Mouse (Mus musculus): ENCODE data around the gene Chd4. TPM values are rescaled to one million over a fixed set of nuclear protein-coding genes. Genes with fewer than 3 reads are reported as not detected.
"Not testable (repeated sequence)": the region's sequence is repeated elsewhere in the genome, so short reads cannot be mapped to it uniquely, and the experiment has no call there.

Chd4 gene
- polyA plus RNA-seq, 1 experiment from 2014 or later, result 53.5 TPM

DNA sequence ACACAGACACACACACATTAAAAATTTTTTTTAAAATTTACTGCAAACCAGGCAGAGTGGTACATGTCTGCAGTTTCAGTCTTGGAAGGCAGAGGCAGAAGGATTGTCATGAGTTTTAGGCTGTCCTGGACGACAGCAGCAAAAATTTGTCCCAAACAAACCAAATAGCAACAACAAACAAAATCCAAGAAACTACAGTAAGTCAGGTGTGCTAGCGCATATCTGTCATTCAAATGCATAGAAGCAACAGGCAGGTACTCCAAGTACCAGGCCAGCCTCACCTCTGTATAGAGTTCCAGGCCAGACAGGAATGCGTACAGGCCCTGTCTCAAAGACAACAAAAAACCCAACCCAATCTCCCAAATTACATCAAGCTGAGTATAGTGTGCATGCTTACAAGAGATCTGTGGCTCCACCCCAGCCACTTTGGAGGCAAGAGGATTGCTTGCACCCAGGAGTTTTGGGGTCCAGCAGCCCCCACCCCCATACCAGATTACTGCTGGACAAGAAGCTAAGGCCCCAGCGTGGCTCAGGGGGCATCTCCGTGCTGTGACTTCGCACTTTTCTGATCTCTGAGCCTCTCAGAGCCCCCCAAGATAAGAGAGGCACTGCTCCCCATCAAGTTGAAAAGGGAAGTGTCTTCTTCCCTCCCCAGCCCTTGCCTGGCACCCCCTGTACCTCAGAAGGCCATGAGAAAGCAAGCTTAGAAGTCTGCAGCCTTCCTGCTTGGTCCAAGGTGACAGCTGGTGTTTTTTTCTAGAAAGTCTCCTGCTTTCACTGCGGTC is 64.2 kb downstream of the Chd4 start:
- no peak for ATAC-seq
- 74% methylated on average over 7 of the region's 7 CpGs for WGBS
- Histone ChIP-seq H3K9me3 (ENCODE audit: low read length) (no peaks in the 10 kb centered on the region), H3K4me2 (replicated peaks; ENCODE audit: low read depth, low read length) (no peak overlapping the region), H3K9ac (replicated peaks; ENCODE audit: low read depth) (no peak overlapping the region), H3K27me3 (replicated peaks; ENCODE audit: insufficient read depth, low read length) (no peaks in the 10 kb centered on the region), H3K4me1 (ENCODE audit: insufficient read depth, low read depth, low read length) (peaks cover 7% of the 10 kb centered on the region; the same call in 1 of the 2 replicates), H3K36me3 (ENCODE audit: insufficient read depth, low read length) (0 out of 2 replicates have a peak, but pooled peaks cover 7% of the 10 kb centered on the region), H3K4me3 (ENCODE audit: low read depth, low read length) (no peak overlapping the region), H3K27ac (ENCODE audit: low read length) (0 out of 2 replicates have a peak overlapping the region, but pooled peaks have one; percentile 14)
- DNase-seq (ENCODE audit: low spot score), result no peak
- TF ChIP-seq EP300 (IDR thresholded peaks at IDR 0.05) (no peak), CTCF (IDR thresholded peaks at IDR 0.05) (no peak)

GRCm38 (mm10) chr6:125160558-125160853 is 64.7 kb downstream of the Chd4 start:
- H3K4me3 ChIP-seq (ENCODE audit: low read depth, low read length), result no peak overlapping the region
- H3K4me2 ChIP-seq (replicated peaks; ENCODE audit: low read depth, low read length), result no peak overlapping the region
- 0 out of 2 replicates have a peak overlapping the region, but pooled peaks have one; percentile 14 for H3K27ac ChIP-seq (ENCODE audit: low read length)
- H3K9me3 ChIP-seq (ENCODE audit: low read length), result no peaks in the 10 kb centered on the region
- H3K4me1 ChIP-seq (ENCODE audit: insufficient read depth, low read depth, low read length), result peaks cover 7% of the 10 kb centered on the region; the same call in 1 of the 2 replicates
- DNase-seq (ENCODE audit: low spot score) (no peak), ATAC-seq (no peak)
- 60% methylated on average over 10 of the region's 10 CpGs for WGBS
- TF ChIP-seq EP300 (IDR thresholded peaks at IDR 0.05), result no peak
- TF ChIP-seq CTCF (IDR thresholded peaks at IDR 0.05), result no peak
- H3K9ac ChIP-seq (replicated peaks; ENCODE audit: low read depth), result no peak overlapping the region
- 0 out of 2 replicates have a peak, but pooled peaks cover 7% of the 10 kb centered on the region for H3K36me3 ChIP-seq (ENCODE audit: insufficient read depth, low read length)
- H3K27me3 ChIP-seq (replicated peaks; ENCODE audit: insufficient read depth, low read length), result no peaks in the 10 kb centered on the region

GRCm38 (mm10) chr6:125160854-125161760 is 65.3 kb downstream of the Chd4 start:
- H3K27ac ChIP-seq (ENCODE audit: low read length), result 0 out of 2 replicates have a peak overlapping the region, but pooled peaks have one; percentile 38
- peaks cover 7% of the 10 kb centered on the region; the same call in 1 of the 2 replicates for H3K4me1 ChIP-seq (ENCODE audit: insufficient read depth, low read depth, low read length)
- TF ChIP-seq CTCF (IDR thresholded peaks at IDR 0.05) (no peak), EP300 (IDR thresholded peaks at IDR 0.05) (peak; percentile 20)
- no peak overlapping the region for H3K4me3 ChIP-seq (ENCODE audit: low read depth, low read length)
- peak; percentile 18; the same call in 1 of the 2 replicates for ATAC-seq
- no peak overlapping the region for H3K4me2 ChIP-seq (replicated peaks; ENCODE audit: low read depth, low read length)
- 0 out of 2 replicates have a peak, but pooled peaks cover 7% of the 10 kb centered on the region for H3K36me3 ChIP-seq (ENCODE audit: insufficient read depth, low read length)
- no peak overlapping the region for H3K9ac ChIP-seq (replicated peaks; ENCODE audit: low read depth)
- 24% methylated on average over 22 of the region's 22 CpGs for WGBS
- peak; percentile 74 for DNase-seq (ENCODE audit: low spot score)
- no peaks in the 10 kb centered on the region for H3K9me3 ChIP-seq (ENCODE audit: low read length)
- no peaks in the 10 kb centered on the region for H3K27me3 ChIP-seq (replicated peaks; ENCODE audit: insufficient read depth, low read length)

GRCm38 (mm10) chr6:125161971-125162370 is 66.2 kb downstream of the Chd4 start:
- TF ChIP-seq CTCF (IDR thresholded peaks at IDR 0.05), result peak; percentile 72
- H3K4me1 ChIP-seq (ENCODE audit: insufficient read depth, low read depth, low read length); H3K4me2 ChIP-seq (replicated peaks; ENCODE audit: low read depth, low read length); H3K9me3 ChIP-seq (ENCODE audit: low read length); H3K36me3 ChIP-seq (ENCODE audit: insufficient read depth, low read length); H3K9ac ChIP-seq (replicated peaks; ENCODE audit: low read depth); ATAC-seq; H3K27me3 ChIP-seq (replicated peaks; ENCODE audit: insufficient read depth, low read length); H3K27ac ChIP-seq (ENCODE audit: low read length); H3K4me3 ChIP-seq (ENCODE audit: low read depth, low read length): not testable (repeated sequence)
- 7% methylated on average over 3 of the region's 5 CpGs for WGBS
- peak; percentile 82 for DNase-seq (ENCODE audit: low spot score)

DNA sequence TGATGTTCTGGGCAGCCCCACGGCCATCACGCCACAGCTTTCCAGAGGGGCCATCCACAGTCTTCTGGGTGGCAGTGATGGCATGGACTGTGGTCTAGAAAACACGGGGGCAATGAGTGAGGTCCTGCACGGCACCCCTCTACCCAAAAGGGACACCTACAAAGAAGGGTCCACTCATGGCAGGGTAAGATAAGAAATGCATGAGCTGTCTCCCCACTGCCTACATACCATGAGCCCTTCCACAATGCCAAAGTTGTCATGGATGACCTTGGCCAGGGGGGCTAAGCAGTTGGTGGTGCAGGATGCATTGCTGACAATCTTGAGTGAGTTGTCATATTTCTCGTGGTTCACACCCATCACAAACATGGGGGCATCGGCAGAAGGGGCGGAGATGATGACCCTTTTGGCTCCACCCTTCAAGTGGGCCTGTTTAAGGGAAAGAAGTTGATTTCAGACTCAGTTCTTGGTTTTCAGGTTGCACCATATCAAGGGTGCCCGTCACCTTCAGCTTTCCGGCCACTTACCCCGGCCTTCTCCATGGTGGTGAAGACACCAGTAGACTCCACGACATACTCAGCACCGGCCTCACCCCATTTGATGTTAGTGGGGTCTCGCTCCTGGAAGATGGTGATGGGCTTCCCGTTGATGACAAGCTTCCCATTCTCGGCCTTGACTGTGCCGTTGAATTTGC is 67.0 kb downstream of the Chd4 start:
- not testable (repeated sequence) for H3K9me3 ChIP-seq (ENCODE audit: low read length); H3K9ac ChIP-seq (replicated peaks; ENCODE audit: low read depth); ATAC-seq; H3K27me3 ChIP-seq (replicated peaks; ENCODE audit: insufficient read depth, low read length); H3K4me3 ChIP-seq (ENCODE audit: low read depth, low read length); H3K27ac ChIP-seq (ENCODE audit: low read length); H3K4me2 ChIP-seq (replicated peaks; ENCODE audit: low read depth, low read length); DNase-seq (ENCODE audit: low spot score); H3K4me1 ChIP-seq (ENCODE audit: insufficient read depth, low read depth, low read length); H3K36me3 ChIP-seq (ENCODE audit: insufficient read depth, low read length)
- WGBS, result 53% methylated on average over 8 of the region's 16 CpGs

All from lung, postnatal 0 days (tissue).